Mouse (Mus musculus) midbrain, postnatal 0 days (tissue): ENCODE results near the gene Mical2. TPM values are rescaled to one million over a fixed set of nuclear protein-coding genes. Genes with fewer than 3 reads are reported as not detected.

ENCODE experiments used
- ATAC-seq: fragments of 200-750 bp; cut with Nextera tagmentation; 2 replicates; pipeline ENCODE4 v1.8.0; 2017; ENCODE audit warnings: moderate number of reproducible peaks, mild to moderate bottlenecking, moderate TSS enrichment, moderate library complexity; ENCODE audit not compliant: low FRiP score
- DNase-seq: peaks from one replicate; pipeline ENCODE4 v3.0.0-alpha.2; 2015; ENCODE audit warnings: low spot score
- H3K27ac ChIP-seq: fragments of 300-500 bp; sonication (generic); 2 replicates; pipeline ENCODE4 v1.5.1; 2014; ENCODE audit warnings: low read depth, mild to moderate bottlenecking, low read length, mixed read lengths
- H3K27me3 ChIP-seq: fragments of 300-500 bp; sonication (generic); 2 replicates; pipeline ENCODE4 v1.6.1; 2014; ENCODE audit warnings: low read length, control low read depth, mixed read lengths; ENCODE audit not compliant: insufficient read depth
- H3K36me3 ChIP-seq: fragments of 300-500 bp; sonication (generic); 2 replicates; pipeline ENCODE4 v1.6.1; 2014; ENCODE audit warnings: low read length, control low read depth, mixed read lengths; ENCODE audit not compliant: insufficient read depth
- H3K4me1 ChIP-seq: fragments of 300-500 bp; sonication (generic); 2 replicates; pipeline ENCODE4 v1.6.1; 2014; ENCODE audit warnings: mild to moderate bottlenecking, control low read depth, antibody characterized with exemption, low read length, mixed read lengths; ENCODE audit not compliant: insufficient read depth
- H3K4me2 ChIP-seq: fragments of 300-500 bp; sonication (generic); 2 replicates; pipeline ENCODE4 v1.6.1; 2014; ENCODE audit warnings: low read depth, mild to moderate bottlenecking, low read length, mixed read lengths; ENCODE audit not compliant: poor library complexity, severe bottlenecking
- H3K4me3 ChIP-seq: fragments of 300-500 bp; sonication (generic); 2 replicates; pipeline ENCODE4 v1.5.1; 2014; ENCODE audit warnings: low read depth, mild to moderate bottlenecking, low read length, moderate library complexity
- H3K9ac ChIP-seq: fragments of 300-500 bp; sonication (generic); replicated peaks from 2 replicates; pipeline ENCODE4 v1.6.1; 2014; ENCODE audit warnings: mild to moderate bottlenecking, low read length, moderate library complexity, mixed read lengths; ENCODE audit not compliant: poor library complexity, severe bottlenecking
- H3K9me3 ChIP-seq: fragments of 300-500 bp; sonication (generic); 2 replicates; pipeline ENCODE4 v1.6.1; 2016; ENCODE audit warnings: low read length, control low read depth
- CTCF ChIP-seq: IDR thresholded peaks from 2 replicates; pipeline ENCODE4 v1.5.1; 2016; ENCODE audit warnings: antibody characterized with exemption, mild to moderate bottlenecking
- WGBS: fragments of 180-500 bp; shearing (Covaris S2); extraction: QIAGEN DNeasy Blood & Tissue Kit; methylation state at CpG from one replicate; pipeline ENCODE4 v1.1.7; 2014; 5-methylcytosine and 5-hydroxymethylcytosine counted together
- polyA plus RNA-seq: library from polyadenylated mRNA; unstranded; fragments of >200 nt; fragmentation: Nextera tagmentation; extraction: Ambion mirVana; gene quantifications from 2 replicates; pipeline ENCODE4 v1.2.1, GENCODE M21; 2015
- total RNA-seq: library from RNA; depleted of rRNA; stranded (reverse); fragments of >200 nt; gene quantifications from 2 replicates; pipeline ENCODE4 v1.2.3, GENCODE M21; 2014

Gene Mical2
- total and polyA plus RNA-seq, 2 experiments from 2014 or later = 6.2 to 11.0 TPM

GRCm38 (mm10) chr7:112245839-112246438 is 20.3 kb downstream of the Mical2 start:
- H3K9ac ChIP-seq = no peak overlapping the region
- WGBS = 80% methylated on average over 4 of the region's 4 CpGs
- H3K4me3 ChIP-seq = no peak overlapping the region
- no peak for TF ChIP-seq CTCF
- H3K36me3 ChIP-seq = no peaks in the 10 kb centered on the region
- ATAC-seq (no peak), DNase-seq (no peak)
- no peak overlapping the region for H3K4me2 ChIP-seq
- H3K27ac ChIP-seq = no peak overlapping the region
- 0 out of 2 replicates have a peak, but pooled peaks cover 3% of the 10 kb centered on the region for H3K4me1 ChIP-seq
- H3K9me3 ChIP-seq = no peaks in the 10 kb centered on the region
- H3K27me3 ChIP-seq = no peaks in the 10 kb centered on the region

GRCm38 (mm10) chr7:112246442-112246841 is 20.8 kb downstream of the Mical2 start:
- DNase-seq (no peak), ATAC-seq (no peak)
- Histone ChIP-seq H3K4me1 (no peaks in the 10 kb centered on the region), H3K9ac (no peak overlapping the region), H3K9me3 (no peaks in the 10 kb centered on the region), H3K4me3 (no peak overlapping the region), H3K4me2 (no peak overlapping the region), H3K36me3 (no peaks in the 10 kb centered on the region), H3K27me3 (no peaks in the 10 kb centered on the region), H3K27ac (no peak overlapping the region)
- WGBS = 73% methylated on average over 4 of the region's 4 CpGs
- no peak for TF ChIP-seq CTCF

DNA sequence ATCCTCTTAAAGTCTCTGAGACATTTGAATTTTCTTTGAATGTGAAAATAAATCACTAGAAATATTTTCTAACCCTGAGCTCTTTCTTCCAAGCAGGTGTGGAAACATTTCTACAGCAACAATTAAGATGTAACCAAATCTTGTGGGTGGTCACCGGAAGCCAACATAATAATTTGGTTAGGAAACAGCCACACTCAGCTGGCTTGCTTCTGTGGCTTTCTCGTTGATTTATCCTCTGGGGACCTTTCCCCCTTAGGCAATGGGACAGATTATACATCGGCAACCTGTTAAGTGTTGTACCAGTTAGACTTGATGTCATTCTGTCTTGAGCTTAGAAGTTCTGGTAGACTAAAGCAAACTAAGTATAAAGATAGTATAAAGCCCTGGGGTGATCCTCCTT is 22.2 kb downstream of the Mical2 start:
- no peaks in the 10 kb centered on the region for H3K9me3 ChIP-seq
- TF ChIP-seq CTCF = no peak
- H3K27me3 ChIP-seq = no peaks in the 10 kb centered on the region

DNA sequence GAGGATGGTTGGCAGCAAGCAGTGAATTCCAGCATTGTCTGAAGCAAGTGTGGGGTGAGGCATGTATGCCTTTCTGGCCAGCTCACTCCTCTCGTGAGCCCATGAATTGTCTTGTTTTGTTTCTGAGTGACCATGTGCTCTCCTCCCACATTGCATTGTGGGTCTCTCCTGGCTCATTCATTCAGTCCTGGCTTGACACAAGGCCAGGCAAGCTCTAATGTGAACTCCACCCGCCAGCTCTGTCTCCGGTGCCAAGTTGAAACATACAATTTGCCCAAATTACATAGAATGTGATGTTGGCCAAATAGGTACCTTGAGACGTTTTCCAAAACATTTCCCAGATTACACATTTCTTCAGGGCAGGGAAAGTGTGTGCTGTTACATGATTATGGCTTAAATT is 23.8 kb downstream of the Mical2 start:
- H3K27me3 ChIP-seq = no peaks in the 10 kb centered on the region
- no peak overlapping the region for H3K9ac ChIP-seq
- no peaks in the 10 kb centered on the region for H3K9me3 ChIP-seq
- H3K4me1 ChIP-seq = no peaks in the 10 kb centered on the region
- WGBS = 71% methylated on average over 4 of the region's 4 CpGs
- H3K27ac ChIP-seq = no peak overlapping the region
- ATAC-seq (no peak), DNase-seq (no peak)
- no peak overlapping the region for H3K4me3 ChIP-seq
- no peak for TF ChIP-seq CTCF
- no peaks in the 10 kb centered on the region for H3K36me3 ChIP-seq
- no peak overlapping the region for H3K4me2 ChIP-seq

More for the DNA sequence above, 22.2 kb downstream of the Mical2 start:
- no peaks in the 10 kb centered on the region for H3K4me1 ChIP-seq
- H3K4me2 ChIP-seq = no peak overlapping the region
- H3K9ac ChIP-seq = no peak overlapping the region
- DNase-seq = no peak
- no peak overlapping the region for H3K27ac ChIP-seq
- WGBS = 75% methylated on average over 3 of the region's 3 CpGs
- no peaks in the 10 kb centered on the region for H3K36me3 ChIP-seq
- no peak overlapping the region for H3K4me3 ChIP-seq
- ATAC-seq = no peak

DNA sequence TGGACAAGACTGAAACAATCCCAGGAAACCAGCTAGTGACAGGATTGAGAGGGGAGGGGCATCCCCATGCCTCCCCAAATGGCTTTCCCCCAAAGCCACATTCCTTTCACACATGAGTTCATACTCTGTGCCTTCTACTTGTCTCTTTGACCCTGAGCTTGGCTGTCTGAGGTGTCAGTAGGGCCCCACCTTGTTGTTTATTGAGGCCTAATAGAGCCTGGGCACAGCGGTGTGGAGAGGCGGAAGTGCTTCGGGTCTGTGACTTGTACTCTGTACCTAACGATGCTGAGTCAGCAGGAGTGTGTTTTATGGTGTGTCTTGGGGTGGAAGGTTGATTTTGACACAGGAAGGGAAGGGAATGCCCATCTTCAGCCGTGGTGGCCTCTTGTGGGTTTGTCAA is 26.4 kb downstream of the Mical2 start:
- TF ChIP-seq CTCF = no peak
- DNase-seq (no peak), ATAC-seq (no peak)
- Histone ChIP-seq H3K9me3 (no peaks in the 10 kb centered on the region), H3K27me3 (no peaks in the 10 kb centered on the region), H3K4me3 (no peak overlapping the region), H3K36me3 (no peaks in the 10 kb centered on the region), H3K9ac (no peak overlapping the region), H3K4me1 (no peaks in the 10 kb centered on the region), H3K4me2 (no peak overlapping the region), H3K27ac (no peak overlapping the region)
- WGBS = 91% methylated on average over 5 of the region's 5 CpGs

- WGBS = 88% methylated on average over 3 of the region's 3 CpGs
- no peak for TF ChIP-seq CTCF
- DNase-seq = no peak
- Histone ChIP-seq H3K4me1 (no peaks in the 10 kb centered on the region), H3K36me3 (no peaks in the 10 kb centered on the region), H3K4me3 (no peak overlapping the region), H3K27ac (no peak overlapping the region), H3K27me3 (no peaks in the 10 kb centered on the region), H3K9me3 (no peaks in the 10 kb centered on the region), H3K4me2 (no peak overlapping the region), H3K9ac (no peak overlapping the region)
- no peak for ATAC-seq
Observed at GRCm38 (mm10) chr7:112254233-112254632, 28.6 kb downstream of the Mical2 start.
